9 mouse cellular contexts compared by ENCODE assay signal in the genomic region with DNA sequence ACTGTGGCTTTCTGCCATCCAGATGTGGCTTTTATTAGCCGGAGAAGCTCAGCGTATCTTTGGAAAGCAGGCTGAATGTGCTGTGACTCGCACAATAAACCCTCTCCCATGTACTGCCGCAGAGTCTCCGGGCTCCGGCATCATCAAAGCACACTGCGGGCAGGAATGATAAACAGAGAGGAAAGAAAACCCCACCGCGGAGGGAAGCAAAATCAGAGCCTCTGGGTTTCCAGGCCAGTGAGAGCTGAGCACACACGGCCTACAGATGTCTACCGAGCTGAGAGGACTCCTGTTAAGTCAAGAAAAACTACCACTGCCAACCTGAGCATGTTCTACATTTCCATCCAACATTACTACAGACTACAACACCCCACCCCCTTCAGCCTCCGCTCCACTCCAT. TPM values are rescaled to one million over a fixed set of nuclear protein-coding genes. Genes with fewer than 3 reads are reported as not detected.
A peak's percentile ranks its signal among the peaks of the same experiment; 100 is the strongest.
DNase-seq lines count a peak whose midpoint lies in the region; ATAC-seq and TF ChIP-seq lines count a peak whose summit lies in the region.
"Had no signal": no experiment of that assay in that cellular context is flagged by ENCODE, and none has a peak within 500 bp of the region (broad histone marks: within the 10 kb centered on the region; RNA-seq: fewer than 3 reads in every experiment).

No protein-coding gene starts in this region.

- no peak for TF ChIP-seq POLR2A in embryonic fibroblast, embryonic 13.5 days (IDR thresholded peaks at IDR 0.05; ENCODE audit: low read depth, low read length)

- peak overlapping the region; percentile 37 for H3K9ac ChIP-seq in lung, embryonic 14.5 days
- no peak overlapping the region; the same call in 1 of the 2 replicates for H3K9ac ChIP-seq in neural tube, embryonic 15.5 days (replicated peaks)

- peak; percentile 70 for DNase-seq in lung, embryonic 14.5 days
- DNase-seq in lung, postnatal 25 days (ENCODE audit: low spot score), result no peak
- peak; percentile 48 for DNase-seq in limb, embryonic 10.5 days (ENCODE audit: low spot score)
- DNase-seq in layer of hippocampus, postnatal 36 days, result no peak
- no peak for DNase-seq in cerebellum, postnatal 4 days (ENCODE audit: low spot score in 2 of 2)

- peak overlapping the region; percentile 30; the same call in 1 of the 2 replicates for H3K27ac ChIP-seq in lung, embryonic 14.5 days (ENCODE audit: low read depth)
- peak overlapping the region; percentile 44; the same call in 1 of the 2 replicates for H3K27ac ChIP-seq in embryonic fibroblast, embryonic 13.5 days (ENCODE audit: insufficient read depth, low read length)
- peak overlapping the region; percentile 36; the same call in 1 of the 2 replicates for H3K27ac ChIP-seq in limb, embryonic 10.5 days
- H3K27ac ChIP-seq in neural tube, embryonic 15.5 days (replicated peaks), result peak overlapping the region; percentile 39; the same call in 1 of the 2 replicates

- peaks cover 56% of the 10 kb centered on the region for H3K4me1 ChIP-seq in lung, embryonic 14.5 days (ENCODE audit: insufficient read depth)
- 0 out of 2 replicates have a peak, but pooled peaks cover 7% of the 10 kb centered on the region for H3K4me1 ChIP-seq in embryonic fibroblast, embryonic 13.5 days (ENCODE audit: control insufficient read depth, insufficient read depth, low read length)
- peaks cover 69% of the 10 kb centered on the region for H3K4me1 ChIP-seq in limb, embryonic 10.5 days
- peaks cover 75% of the 10 kb centered on the region for H3K4me1 ChIP-seq in neural tube, embryonic 15.5 days

- peak overlapping the region; percentile 81 for H3K4me3 ChIP-seq in lung, embryonic 14.5 days (ENCODE audit: low read depth, low read length)
- peak overlapping the region; percentile 51 for H3K4me3 ChIP-seq in embryonic fibroblast, embryonic 13.5 days (ENCODE audit: insufficient read depth, low read length)
- peak overlapping the region; percentile 38 for H3K4me3 ChIP-seq in limb, embryonic 10.5 days
- H3K4me3 ChIP-seq in neural tube, embryonic 15.5 days (replicated peaks), result peak overlapping the region; percentile 21

- TF ChIP-seq CTCF in lung, embryonic 14.5 days (IDR thresholded peaks at IDR 0.05; ENCODE audit: low read depth), result no peak
- no peak for TF ChIP-seq CTCF in embryonic fibroblast, embryonic 13.5 days (IDR thresholded peaks at IDR 0.05; ENCODE audit: borderline replicate concordance, insufficient read depth, low read length)

- WGBS in lung, embryonic 14.5 days, result 12% methylated on average over 12 of the region's 12 CpGs
- WGBS in limb, embryonic 10.5 days, result 12% methylated on average over 12 of the region's 12 CpGs
- WGBS in neural tube, embryonic 15.5 days, result 16% methylated on average over 12 of the region's 12 CpGs

- H3K27me3 ChIP-seq in lung, embryonic 14.5 days (ENCODE audit: insufficient read depth, low read length), result no peaks in the 10 kb centered on the region
- H3K27me3 ChIP-seq in limb, embryonic 10.5 days (ENCODE audit: low read depth, poor library complexity, severe bottlenecking), result no peaks in the 10 kb centered on the region
- H3K27me3 ChIP-seq in neural tube, embryonic 15.5 days (replicated peaks), result no peaks in the 10 kb centered on the region

- no peak for ATAC-seq in lung, embryonic 14.5 days (ENCODE audit: insufficient read depth)
- ATAC-seq in neural tube, embryonic 15.5 days (ENCODE audit: low FRiP score), result no peak
- ATAC-seq in monocyte, adult 5-6 weeks (replicated peaks; ENCODE audit: insufficient number of reproducible peaks, low FRiP score, low TSS enrichment, poor library complexity, severe bottlenecking), result no peak

- 0 out of 2 replicates have a peak, but pooled peaks cover 9% of the 10 kb centered on the region for H3K36me3 ChIP-seq in lung, embryonic 14.5 days (ENCODE audit: insufficient read depth)
- H3K36me3 ChIP-seq in limb, embryonic 10.5 days, result peaks cover 44% of the 10 kb centered on the region
- no peaks in the 10 kb centered on the region for H3K36me3 ChIP-seq in neural tube, embryonic 15.5 days

- peak overlapping the region; percentile 94 for H3K4me2 ChIP-seq in lung, embryonic 14.5 days
- peak overlapping the region; percentile 82 for H3K4me2 ChIP-seq in neural tube, embryonic 15.5 days

- H3K9me3 ChIP-seq in lung, embryonic 14.5 days (ENCODE audit: low read depth, low read length), result no peaks in the 10 kb centered on the region
- no peaks in the 10 kb centered on the region for H3K9me3 ChIP-seq in limb, embryonic 10.5 days (replicated peaks)
- H3K9me3 ChIP-seq in neural tube, embryonic 15.5 days (replicated peaks), result no peaks in the 10 kb centered on the region

RNA-seq across cellular contexts. Expression of a gene that starts 5.0 kb away (rescaled TPM):
- 29.9 and 30.2 TPM in 2 replicates for polyA plus RNA-seq in lung, embryonic 14.5 days (2014; fragmentation: Nextera tagmentation; extraction: Ambion mirVana)
- polyA plus RNA-seq in embryonic fibroblast, embryonic 13.5 days (2011; ENCODE audit: insufficient read length, low read depth, missing spikeins), result 42.3 and 60.7 TPM in 2 replicates
- polyA plus RNA-seq in limb, embryonic 10.5 days (2016; fragmentation: Nextera tagmentation; extraction: Ambion mirVana), result 21.6 and 22.5 TPM in 2 replicates
- polyA plus RNA-seq in neural tube, embryonic 15.5 days (2015; fragmentation: Nextera tagmentation; extraction: Ambion mirVana), result 9.9 and 12.3 TPM in 2 replicates
- total RNA-seq in layer of hippocampus, postnatal 36 days (2021), result 10 to 100 TPM; 21.6 to 22.7 TPM
- 88.0 to 99.7 TPM (median 95.7 TPM) in 3 replicates for total RNA-seq in monocyte, adult 5-6 weeks (2017)

RNA-seq across cellular contexts. Expression of a gene that starts 50.1 kb away (rescaled TPM):
- polyA plus RNA-seq in lung, embryonic 14.5 days (2014; fragmentation: Nextera tagmentation; extraction: Ambion mirVana), result 1.3 TPM in 1 of 2 replicates, not detected in the other
- polyA plus RNA-seq in embryonic fibroblast, embryonic 13.5 days (2011; ENCODE audit: insufficient read length, low read depth, missing spikeins), result not detected in 2 replicates
- polyA plus RNA-seq in limb, embryonic 10.5 days (2016; fragmentation: Nextera tagmentation; extraction: Ambion mirVana), result not detected in 2 replicates
- 0.49 and 1.8 TPM in 2 replicates for polyA plus RNA-seq in neural tube, embryonic 15.5 days (2015; fragmentation: Nextera tagmentation; extraction: Ambion mirVana)
- 1 to 10 TPM in 1 of 2 experiments, under 1 TPM in 1; 0.62 to 1.0 TPM for total RNA-seq in layer of hippocampus, postnatal 36 days (2021)
- total RNA-seq in monocyte, adult 5-6 weeks (2017), result not detected in 3 replicates
- polyA plus RNA-seq: large intestine, adult 2 months had no signal

Comparison
In these comparisons a context has a peak if more than half of its experiments do, and no peak if none do; other contexts are left out.
1. DNase-seq: peak in lung, embryonic 14.5 days (single experiment) and limb, embryonic 10.5 days (single experiment); none in lung, postnatal 25 days (single experiment), layer of hippocampus, postnatal 36 days (0 of 2) and cerebellum, postnatal 4 days (0 of 2).
2. H3K4me3 ChIP-seq: peak in every context shown above with its lines; median percentile 81 in lung, embryonic 14.5 days; 51 in embryonic fibroblast, embryonic 13.5 days; 38 in limb, embryonic 10.5 days; 21 in neural tube, embryonic 15.5 days.
3. Peak in every context shown above with its lines, with median percentiles within 50 percentile points of each other: H3K27ac ChIP-seq.